Mouse (Mus musculus) T-cell, adult 2 months (primary cell): ENCODE data around the gene Kmt2e.

ENCODE experiments used
- DNase-seq: peaks from one replicate; pipeline ENCODE4 v3.0.0; 2022; ENCODE audit warnings: low spot score

Gene Kmt2e

DNA sequence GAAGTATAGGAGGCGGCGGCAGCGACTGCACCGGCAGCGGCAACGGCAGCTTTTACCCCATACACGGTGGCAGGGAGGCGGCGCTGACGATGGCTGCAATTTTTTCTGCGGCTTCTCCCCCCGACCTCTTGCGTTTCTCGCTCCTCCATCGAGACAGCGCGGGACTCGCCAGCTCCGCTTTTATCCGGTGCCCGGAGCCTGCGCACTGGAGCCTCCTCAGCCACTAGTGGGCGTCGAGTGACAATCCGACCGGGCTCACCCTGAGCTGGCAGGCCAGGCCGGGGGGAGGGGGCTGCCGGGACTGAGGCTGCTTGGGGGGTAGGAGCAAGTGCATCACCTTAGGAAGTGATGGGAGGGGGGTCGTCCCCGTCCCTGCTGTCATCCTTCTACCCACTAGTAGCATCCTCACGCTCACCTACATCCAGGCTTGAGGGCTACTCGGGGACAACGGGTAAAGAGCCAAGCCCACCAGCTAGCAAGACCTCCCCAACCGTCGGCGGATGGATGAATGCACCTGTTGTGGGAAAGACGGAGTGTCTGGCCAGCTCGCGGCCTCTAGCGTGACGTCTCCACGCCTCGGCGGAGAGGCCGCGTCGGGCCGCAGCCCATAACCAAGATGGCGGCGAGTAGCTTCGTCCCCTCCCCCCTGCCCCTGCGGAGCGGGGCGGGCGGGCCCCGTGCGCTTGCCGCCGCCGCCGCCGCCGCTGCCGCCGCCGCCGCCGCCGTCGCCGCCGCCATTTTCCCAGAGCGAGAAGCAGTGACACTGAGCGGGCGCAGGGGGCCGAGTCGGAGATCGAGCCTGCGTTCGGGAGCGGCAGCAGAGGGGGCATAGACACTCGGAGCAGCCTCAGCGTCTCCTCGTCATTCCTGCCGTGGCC is at the start of gene Kmt2e:
Kmt2e (plus strand) TSS at position 722 of the 878 bp plus-strand sequence.
- peak; percentile 95 for DNase-seq

- peak; percentile 24 for DNase-seq
Measured at GRCm38 (mm10) chr5:23385136-23385535, 49.1 kb upstream of the Kmt2e start.

- peak; percentile 16 for DNase-seq
Measured at GRCm38 (mm10) chr5:23385763-23386217, 48.5 kb upstream of the Kmt2e start.

DNA sequence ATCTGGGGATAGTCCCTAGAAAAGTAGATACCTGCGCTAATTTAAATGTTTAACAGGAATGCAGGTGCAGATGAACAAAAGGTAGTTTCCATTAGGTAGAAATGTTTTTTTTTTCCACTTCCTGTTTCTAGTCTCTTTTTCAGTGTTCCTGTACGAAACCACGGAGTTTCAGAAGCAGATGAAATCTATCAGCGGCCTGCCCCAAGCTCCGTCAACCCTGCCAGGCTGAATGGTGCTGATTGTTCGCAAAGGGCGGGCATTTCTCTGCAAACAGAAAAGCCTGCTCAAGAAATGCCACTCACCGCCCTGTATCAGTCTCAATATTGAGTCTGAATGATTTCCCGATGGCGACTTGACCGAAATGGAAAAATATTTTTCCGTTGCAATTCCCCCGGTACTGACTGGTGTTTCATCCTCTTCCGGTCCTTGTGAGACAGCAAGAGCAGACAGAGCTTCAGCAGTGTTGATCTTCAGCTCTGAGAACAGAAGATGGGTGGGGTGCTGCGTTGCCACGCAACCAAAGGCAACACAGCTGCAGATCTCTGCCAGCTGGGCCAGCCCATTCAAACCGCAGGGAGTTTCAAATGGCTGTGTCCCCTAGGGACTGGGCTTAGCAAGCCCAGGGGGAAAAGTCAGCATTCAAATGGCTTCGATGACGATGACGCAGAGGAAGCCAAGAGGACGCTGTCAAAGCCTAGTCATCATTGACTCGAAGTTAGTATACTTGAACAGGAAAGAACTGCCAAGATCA is 47.5 kb upstream of the Kmt2e start:
- peak; percentile 99 for DNase-seq

- no peak for DNase-seq
Measured at GRCm38 (mm10) chr5:23387313-23387666, 47.0 kb upstream of the Kmt2e start.

GRCm38 (mm10) chr5:23388091-23388490 is 46.1 kb upstream of the Kmt2e start:
- DNase-seq = no peak

- no peak for DNase-seq
Measured at GRCm38 (mm10) chr5:23389601-23390305, 44.5 kb upstream of the Kmt2e start.

DNA sequence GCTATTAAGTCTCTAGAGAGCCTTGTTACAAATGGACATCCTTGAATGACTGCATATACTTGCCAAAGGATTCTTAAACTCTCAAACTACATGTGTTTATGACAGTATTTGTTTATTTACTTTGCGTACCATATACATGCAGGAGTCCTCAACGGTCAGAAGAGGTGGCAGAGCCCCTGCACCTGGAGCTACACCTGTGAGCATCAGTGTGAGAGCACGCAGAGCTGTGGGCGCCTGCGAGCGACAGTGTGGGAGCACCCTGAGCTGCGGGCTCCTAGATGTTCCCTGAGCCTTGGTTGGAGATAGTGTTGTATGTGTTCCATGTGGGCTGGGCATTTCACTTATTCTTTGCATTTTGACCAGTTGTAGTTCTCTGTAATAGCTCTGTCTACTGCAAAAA is 42.5 kb upstream of the Kmt2e start:
- no peak for DNase-seq

- DNase-seq = no peak
Measured at GRCm38 (mm10) chr5:23393870-23394269, 40.4 kb upstream of the Kmt2e start.

- no peak for DNase-seq
Measured at GRCm38 (mm10) chr5:23394366-23395145, 39.7 kb upstream of the Kmt2e start.

DNA sequence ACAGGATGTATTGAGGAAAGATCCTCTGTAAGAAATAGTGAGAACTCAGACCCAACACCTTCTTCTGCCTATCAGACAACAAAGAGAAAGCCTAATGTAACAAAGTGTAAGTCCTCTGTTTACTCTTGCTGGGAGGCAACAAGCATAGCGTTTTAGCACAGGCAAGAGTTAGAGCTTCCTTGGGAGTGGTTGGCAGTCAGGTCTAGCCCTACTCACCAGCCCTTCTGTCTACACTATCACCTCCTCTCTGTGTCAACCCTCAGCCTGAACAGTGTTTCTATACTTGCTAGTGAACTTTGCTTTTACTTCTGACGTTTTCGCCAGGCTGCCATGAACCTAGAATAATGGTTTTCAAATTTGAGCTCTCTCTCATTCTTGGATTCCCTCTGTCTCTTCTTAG is 38.5 kb upstream of the Kmt2e start:
- no peak for DNase-seq

GRCm38 (mm10) chr5:23396756-23397155 is 37.5 kb upstream of the Kmt2e start:
- no peak for DNase-seq

DNA sequence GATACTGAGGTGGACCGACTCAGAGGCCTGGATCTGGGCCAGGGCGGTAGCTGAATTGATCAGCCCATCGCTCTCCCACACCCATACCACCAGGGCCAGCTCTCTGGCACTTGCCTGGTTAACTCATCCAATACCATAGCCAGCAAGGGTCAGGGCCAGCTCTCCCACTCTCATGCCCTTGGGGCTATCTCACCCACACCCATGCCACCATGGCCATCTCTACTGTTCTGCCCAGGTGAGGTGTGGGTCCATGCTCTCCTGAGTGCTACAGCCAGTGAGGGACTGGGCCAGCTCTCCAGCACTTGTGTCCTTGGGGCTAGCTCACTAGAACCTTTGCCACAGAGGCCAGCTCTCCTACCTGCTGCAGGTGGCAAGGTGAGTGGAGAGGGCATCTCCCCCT is 34.1 kb upstream of the Kmt2e start:
- no peak for DNase-seq

DNA sequence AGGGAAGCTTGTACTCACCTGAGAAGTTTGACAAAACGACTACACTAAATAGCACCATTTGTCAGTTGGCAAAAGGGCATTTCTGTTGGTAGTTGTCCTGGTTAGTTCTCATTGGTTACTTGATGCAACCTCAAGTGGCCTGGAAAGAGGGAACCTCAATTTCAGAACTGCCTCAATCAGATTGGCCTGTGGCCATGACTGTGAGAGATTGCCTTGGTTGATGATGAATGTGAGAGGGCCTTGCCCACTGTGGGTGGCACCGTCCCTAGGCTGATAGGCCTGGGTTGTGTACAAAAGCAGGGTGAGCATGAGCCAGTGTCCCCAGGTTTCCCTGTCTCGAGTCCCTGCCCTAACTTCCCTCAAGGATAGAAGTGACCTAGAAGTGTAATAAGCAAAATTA is 33.4 kb upstream of the Kmt2e start:
- no peak for DNase-seq

DNA sequence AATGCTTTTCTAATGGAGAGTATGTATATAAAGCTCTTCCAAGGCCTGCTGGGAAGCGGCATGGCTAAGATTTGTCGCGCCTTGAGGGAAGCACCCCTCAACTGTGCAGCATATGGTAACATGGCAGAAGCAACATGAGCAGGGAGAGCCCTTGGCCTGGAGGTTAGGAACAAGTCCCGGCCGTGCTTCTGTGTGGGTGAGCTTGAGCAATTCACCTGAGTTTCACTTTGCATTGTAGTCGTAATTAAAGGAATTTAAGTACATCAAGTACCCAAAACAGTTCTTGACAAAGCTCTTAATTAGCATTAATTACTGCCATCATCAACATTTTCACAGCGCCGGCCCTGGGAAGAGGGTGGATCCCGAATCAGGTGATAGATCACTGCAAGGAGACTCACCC is 32.9 kb upstream of the Kmt2e start:
- DNase-seq = no peak

- DNase-seq = no peak
Measured at GRCm38 (mm10) chr5:23401999-23402398, 32.2 kb upstream of the Kmt2e start.

- no peak for DNase-seq
Measured at GRCm38 (mm10) chr5:23403161-23403560, 31.1 kb upstream of the Kmt2e start.

DNA sequence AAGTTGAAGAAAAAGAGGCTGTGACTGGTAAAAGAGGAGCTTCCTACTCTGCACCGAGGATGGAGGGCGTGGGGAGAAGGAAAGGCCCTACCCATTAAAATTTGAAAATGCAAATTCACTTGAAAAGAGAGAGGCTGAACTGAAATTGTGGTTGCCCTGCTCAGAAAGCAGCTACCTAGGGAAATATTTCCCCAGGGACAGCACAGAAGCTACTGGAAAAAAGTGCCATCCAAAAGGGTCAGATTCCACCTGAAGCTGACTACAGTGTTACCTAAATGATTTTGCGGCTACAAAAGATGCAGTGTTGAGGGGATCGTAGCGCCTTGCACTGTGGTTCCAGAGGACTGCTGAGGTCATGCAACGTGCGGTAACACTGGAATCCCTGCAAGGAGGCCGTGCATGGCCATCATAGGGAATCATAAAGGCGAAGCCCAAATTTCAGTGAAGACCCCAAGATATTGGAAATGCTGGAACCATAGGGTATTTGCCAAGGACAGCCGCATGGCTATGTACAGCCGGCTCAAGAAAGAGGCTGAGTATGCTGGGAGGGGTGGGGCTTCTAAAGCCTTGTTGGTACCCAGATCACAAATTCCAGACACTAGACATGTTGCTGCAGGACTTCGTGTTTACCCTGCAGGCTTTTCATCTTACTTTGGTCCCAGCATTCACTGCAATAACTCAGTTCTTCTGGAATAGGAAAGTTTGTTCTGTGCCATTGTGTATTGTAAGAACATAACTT is 28.4 kb upstream of the Kmt2e start:
- DNase-seq = no peak

GRCm38 (mm10) chr5:23406405-23406745 is 27.9 kb upstream of the Kmt2e start:
- DNase-seq = no peak

DNA sequence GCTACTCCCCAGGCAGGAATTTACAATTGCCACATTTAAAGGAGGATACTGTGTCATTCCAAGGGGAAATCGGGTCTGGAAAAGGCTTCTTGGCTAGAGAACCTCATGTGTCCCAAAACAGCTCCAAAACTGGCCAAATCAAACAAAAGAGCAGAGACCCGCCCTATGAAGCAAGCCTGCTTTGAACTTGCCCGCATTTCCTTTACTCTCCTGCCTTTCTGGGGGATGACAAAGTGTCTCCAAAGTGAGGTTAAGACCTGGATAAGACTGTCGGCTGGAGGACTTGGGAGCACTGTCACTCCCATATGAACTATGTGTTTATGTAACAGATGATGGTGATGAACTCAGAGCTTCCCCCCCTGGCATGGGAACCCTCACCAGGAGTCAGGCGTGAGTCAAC is 26.1 kb upstream of the Kmt2e start:
- no peak for DNase-seq

DNA sequence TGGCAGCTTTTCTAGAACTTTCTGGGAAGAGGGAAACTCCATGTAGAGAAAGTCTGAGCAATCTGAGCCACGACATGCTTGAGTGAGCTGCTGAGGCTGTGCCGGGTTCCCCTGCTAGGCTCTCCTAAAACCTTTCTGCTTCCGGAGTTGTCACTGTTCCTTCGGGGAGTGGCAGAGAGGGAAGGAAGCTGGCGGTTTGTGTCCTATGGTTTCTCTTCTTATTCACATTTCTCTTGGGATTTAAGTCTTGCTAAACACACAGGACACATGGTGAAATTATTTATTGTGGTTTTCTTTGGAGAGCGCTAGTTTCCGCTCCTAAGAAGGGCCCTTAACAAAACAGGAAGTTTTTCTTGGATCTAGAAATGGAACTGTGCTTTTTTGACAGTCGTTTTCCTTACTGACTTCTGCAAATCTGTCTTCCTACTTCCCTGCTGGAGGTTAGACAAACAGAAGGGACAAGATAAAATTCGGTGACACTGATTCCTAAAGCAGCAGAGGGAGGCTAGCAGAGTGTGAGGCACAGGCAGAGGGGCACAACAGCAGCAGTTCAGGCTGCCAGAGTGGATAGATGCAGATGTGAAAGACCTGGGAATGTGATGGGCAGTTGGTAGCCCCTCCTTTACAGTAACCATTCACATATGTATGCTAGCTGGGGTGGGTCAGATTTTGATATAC is 24.1 kb upstream of the Kmt2e start:
- DNase-seq = no peak
